Mouse (Mus musculus) embryonic fibroblast, embryonic 13.5 days (primary cell): Measurements from ENCODE around the gene Mettl6. TPM values are rescaled to one million over a fixed set of nuclear protein-coding genes. Genes with fewer than 3 reads are reported as not detected.
A peak's percentile ranks its signal among the peaks of the same experiment; 100 is the strongest.
"Not testable (repeated sequence)": the region's sequence is repeated elsewhere in the genome, so short reads cannot be mapped to it uniquely, and the experiment has no call there.

Experiments used
- H3K27ac ChIP-seq: 2 replicates; pipeline ENCODE4 v1.5.1; 2012; ENCODE audit warnings: low read length, control low read depth, inconsistent platforms; ENCODE audit not compliant: insufficient read depth
- H3K4me1 ChIP-seq: 2 replicates; pipeline ENCODE4 v1.6.1; 2011; ENCODE audit warnings: low read length; ENCODE audit not compliant: control insufficient read depth, insufficient read depth
- H3K4me3 ChIP-seq: 2 replicates; pipeline ENCODE4 v1.5.1; 2011; ENCODE audit warnings: mild to moderate bottlenecking, control low read depth, low read length; ENCODE audit not compliant: insufficient read depth
- CTCF ChIP-seq: IDR thresholded peaks from 2 replicates; pipeline ENCODE4 v1.5.1; 2011; ENCODE audit warnings: mild to moderate bottlenecking, control low read depth, low read length, moderate library complexity, borderline replicate concordance; ENCODE audit not compliant: insufficient read depth
- POLR2A ChIP-seq: IDR thresholded peaks from 2 replicates; pipeline ENCODE4 v1.6.1; 2011; ENCODE audit warnings: low read depth, mild to moderate bottlenecking, control low read depth, low read length, moderate library complexity
- polyA plus RNA-seq: library from polyadenylated mRNA; stranded (reverse); fragments of >200 nt; gene quantifications from 2 replicates; pipeline ENCODE4 v1.2.4, GENCODE M21; 2011; ENCODE audit warnings: low read depth; ENCODE audit not compliant: missing spikeins, insufficient read length

Mettl6 gene
- polyA plus RNA-seq, 1 experiment, result 55.8 TPM

DNA sequence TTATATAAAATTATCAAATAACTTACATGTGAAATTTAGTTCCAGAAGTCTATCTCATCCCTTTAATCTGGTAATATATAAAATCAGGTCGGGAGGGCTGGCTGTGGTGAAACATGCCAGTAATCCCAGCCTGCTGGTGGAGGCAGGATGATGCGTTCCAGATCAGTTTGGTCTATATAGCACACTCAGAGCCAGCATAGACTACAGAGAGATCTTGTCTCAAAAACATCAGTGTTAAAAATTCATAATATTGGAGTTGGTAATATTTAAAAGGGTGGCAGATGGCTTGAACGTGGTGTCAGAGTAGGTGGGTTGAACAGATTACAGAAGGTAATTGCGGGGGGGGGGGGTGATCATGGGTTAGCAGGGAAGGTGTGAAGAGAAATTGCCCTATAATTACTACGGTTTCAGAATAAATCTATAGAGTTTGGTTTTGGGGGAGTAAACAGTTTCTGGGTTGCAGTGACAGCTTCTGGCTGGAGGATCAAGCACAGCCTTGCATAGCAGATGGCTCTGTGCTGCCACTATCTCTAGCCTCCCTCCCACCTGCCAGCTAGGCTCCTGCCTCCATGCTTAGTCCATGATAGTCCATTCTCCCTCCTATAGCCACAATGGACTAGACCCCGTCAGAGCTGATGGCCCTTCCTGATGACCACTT lies 38.6 kb downstream of the Mettl6 start:
- TF ChIP-seq CTCF, result no peak
- TF ChIP-seq POLR2A, result no peak
- no peak overlapping the region for H3K27ac ChIP-seq
- no peak overlapping the region for H3K4me3 ChIP-seq
- no peaks in the 10 kb centered on the region for H3K4me1 ChIP-seq

DNA sequence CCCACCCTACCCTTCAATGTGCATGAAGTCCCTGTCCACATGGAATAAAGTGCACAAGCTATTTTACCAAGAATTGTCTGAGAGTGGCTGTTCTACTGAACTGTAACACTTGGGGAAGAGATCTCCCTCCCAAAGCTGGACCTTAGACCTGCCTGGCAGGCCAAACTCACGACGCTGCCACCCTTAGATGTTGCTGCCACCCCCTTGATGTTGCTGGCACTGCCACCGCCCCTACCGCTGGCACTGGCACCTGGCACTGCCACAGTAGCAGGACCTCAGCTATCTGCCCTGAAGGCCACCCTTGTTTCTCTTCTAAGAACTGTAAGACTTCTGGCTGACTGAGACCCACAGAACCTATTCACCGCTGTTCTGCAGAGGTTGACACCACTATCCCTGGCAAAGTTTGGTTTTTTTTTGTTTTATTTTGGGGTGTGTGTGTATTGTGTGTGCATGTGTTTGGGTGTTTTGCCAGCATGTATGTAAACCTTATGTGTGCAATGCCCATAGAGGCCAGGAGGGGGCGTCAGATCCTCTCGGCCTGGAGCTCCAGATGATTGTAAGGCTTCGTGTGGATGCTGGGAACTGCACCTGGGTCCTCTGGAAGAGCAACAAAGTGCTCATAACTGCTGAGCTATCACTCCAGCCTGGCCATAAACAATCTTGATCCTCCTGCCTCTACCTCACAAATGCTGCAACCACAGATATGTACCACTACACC lies 39.8 kb downstream of the Mettl6 start:
- Histone ChIP-seq H3K4me1 (no peaks in the 10 kb centered on the region), H3K4me3 (no peak overlapping the region), H3K27ac (no peak overlapping the region)
- TF ChIP-seq CTCF (no peak), POLR2A (no peak)

DNA sequence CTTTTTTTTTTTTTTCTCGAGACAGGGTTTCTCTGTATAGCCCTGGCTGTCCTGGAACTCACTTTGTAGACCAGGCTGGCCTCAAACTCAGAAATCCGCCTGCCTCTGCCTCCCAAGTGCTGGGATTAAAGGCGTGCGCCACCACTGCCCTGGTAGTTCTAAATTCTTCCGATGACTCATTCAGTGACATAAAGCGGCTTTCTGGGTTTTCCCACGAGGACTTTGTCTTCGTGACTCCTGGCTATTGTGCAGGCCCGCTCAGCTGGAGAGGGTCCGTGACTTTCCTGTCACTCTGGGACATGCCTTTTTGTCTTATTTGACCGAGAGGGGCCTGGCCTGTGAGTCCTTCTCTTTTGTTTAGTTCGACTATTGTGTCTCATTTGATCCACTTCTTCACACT lies 40.9 kb downstream of the Mettl6 start:
- H3K4me1 ChIP-seq, H3K27ac ChIP-seq, H3K4me3 ChIP-seq: not testable (repeated sequence)

GRCm38 (mm10) chr14:31448994-31449393 lies 45.8 kb downstream of the Mettl6 start:
- peak overlapping the region; percentile 65; the same call in 1 of the 2 replicates for H3K27ac ChIP-seq
- TF ChIP-seq POLR2A, result no peak
- no peak for TF ChIP-seq CTCF
- no peaks in the 10 kb centered on the region for H3K4me1 ChIP-seq
- no peak overlapping the region for H3K4me3 ChIP-seq

DNA sequence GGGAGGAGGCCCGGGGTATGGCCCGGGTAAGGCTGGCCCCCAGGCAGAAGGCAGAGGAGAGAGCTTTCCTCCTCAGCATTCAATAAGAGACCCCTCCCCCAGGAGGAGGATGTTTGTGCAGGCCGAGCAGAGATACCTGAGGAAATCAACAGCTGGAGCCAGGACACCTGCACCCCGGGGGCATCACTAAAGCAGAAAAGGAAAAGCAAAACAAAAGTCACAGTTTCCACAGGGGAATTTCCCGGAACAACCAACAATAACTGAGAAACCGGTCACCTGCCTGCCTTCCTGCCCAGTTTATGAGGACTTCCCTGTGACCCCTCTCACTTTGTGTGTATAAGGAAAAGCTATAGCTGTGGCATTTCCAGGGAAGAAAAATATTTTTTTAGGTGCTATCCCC lies 51.2 kb downstream of the Mettl6 start:
- H3K4me1 ChIP-seq, result no peaks in the 10 kb centered on the region
- H3K27ac ChIP-seq, result no peak overlapping the region
- TF ChIP-seq POLR2A (no peak), CTCF (no peak)
- H3K4me3 ChIP-seq, result no peak overlapping the region

GRCm38 (mm10) chr14:31440725-31441124 lies 54.1 kb downstream of the Mettl6 start:
- TF ChIP-seq CTCF, result no peak
- no peak for TF ChIP-seq POLR2A
- no peak overlapping the region for H3K27ac ChIP-seq
- H3K4me3 ChIP-seq, result no peak overlapping the region
- H3K4me1 ChIP-seq, result no peaks in the 10 kb centered on the region

DNA sequence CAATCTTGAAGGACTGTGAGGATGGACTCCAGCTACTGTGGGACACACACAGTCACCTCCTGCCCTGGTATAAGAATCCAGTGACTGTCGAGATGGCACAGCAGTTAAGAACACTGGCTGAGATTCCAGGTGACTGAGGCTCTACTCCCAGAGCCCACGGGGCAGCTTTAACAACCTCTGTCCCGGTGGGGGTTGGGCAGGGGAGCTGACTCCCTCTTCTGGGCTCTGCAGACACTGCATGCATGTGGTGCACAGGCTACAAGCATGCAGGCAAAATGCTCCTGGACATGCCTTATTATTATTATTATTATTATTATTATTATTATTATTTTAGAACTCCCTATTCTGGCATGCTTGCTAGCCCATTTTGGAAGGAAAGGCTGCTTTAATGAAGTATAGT lies 54.6 kb downstream of the Mettl6 start:
- no peak for TF ChIP-seq CTCF
- TF ChIP-seq POLR2A, result no peak
- no peak overlapping the region for H3K27ac ChIP-seq
- H3K4me3 ChIP-seq, result no peak overlapping the region
- H3K4me1 ChIP-seq, result no peaks in the 10 kb centered on the region

DNA sequence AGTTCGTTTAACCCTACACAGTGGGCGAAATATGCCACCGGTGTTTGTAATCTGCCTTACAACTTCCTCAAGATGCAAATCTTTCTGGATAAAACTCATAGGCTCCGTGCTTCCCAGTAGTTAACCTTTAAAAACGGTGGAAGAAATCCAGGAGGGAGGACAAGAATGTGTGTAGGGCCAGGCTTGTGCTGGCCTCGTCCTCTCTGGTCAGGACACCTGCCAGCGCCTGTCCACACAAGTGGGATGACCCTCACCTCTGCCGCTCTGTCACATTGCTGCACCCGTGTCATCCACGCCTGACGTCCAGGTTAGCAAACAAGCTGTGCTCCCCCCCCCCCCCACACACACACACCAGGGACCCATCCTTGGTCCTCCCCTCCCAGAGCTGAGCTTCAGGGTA lies 55.6 kb downstream of the Mettl6 start:
- no peak for TF ChIP-seq POLR2A
- no peak for TF ChIP-seq CTCF

DNA sequence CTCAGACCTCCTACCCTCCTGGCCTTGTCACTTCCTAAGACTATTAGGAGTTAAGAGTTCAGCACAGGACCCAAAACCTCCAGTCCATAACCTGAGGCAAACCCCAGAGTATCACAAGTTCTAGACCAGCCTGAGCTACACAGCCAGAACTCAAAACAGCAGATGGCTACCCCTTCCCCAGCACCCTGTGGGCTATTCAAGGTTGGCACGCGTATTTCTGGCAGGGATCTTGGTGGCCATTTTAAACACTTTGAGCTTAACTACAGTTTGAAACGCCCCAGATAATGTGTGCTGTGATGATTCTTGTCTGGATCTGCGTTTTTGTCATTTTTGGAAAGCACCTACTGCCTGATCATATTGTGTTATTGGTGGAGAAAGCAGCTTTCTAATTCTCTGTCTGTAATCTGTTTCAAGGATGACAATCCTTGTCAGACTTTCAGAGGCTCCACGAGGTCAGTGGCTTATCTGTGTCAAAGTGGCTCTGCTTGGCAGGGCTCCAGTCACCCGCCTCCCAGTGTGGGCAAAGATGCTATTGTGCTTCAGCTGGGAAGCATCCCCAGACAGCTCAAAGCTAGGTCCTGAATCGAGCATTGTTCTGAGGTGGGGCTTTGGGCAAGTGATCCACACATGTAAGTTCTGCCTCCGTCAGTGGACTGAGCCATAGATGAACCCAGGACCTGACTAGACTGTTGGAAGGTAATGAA lies 56.9 kb downstream of the Mettl6 start:
- no peaks in the 10 kb centered on the region for H3K4me1 ChIP-seq
- H3K27ac ChIP-seq, result no peak overlapping the region
- no peak for TF ChIP-seq CTCF
- TF ChIP-seq POLR2A, result no peak
- H3K4me3 ChIP-seq, result no peak overlapping the region

More for the DNA sequence above, 55.6 kb downstream of the Mettl6 start:
- Histone ChIP-seq H3K4me3 (no peak overlapping the region), H3K4me1 (no peaks in the 10 kb centered on the region), H3K27ac (no peak overlapping the region)
